Mouse (Mus musculus) hindlimb bud, embryonic 11.5 days (tissue): Measurements from ENCODE around the gene Gar1.

Experiments used
- DNase-seq: peaks from one replicate; pipeline ENCODE4 v3.0.0-alpha.2; 2012; ENCODE audit warnings: low read depth, low spot score; ENCODE audit errors: extremely low spot score

Gene Gar1

DNA sequence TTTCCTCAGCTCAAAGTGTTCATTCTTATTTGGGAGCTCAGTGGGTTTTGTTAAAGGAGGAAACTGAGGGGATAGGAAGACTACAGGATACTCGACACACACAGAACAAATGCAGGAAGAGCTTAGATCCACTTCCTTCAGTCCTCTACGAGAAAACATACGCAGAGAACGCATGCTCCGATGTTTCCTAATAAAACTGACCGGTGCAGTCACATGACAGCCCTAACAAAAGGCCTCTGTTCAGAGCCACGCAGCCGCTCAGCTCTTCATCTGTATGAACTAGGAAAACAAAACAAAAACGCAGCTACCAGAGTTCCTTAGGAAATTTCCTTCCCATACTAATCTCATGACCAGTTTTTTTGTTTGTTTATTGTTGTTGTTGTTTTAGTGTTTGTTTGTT, 10.3 kb downstream of the Gar1 start:
- no peak for DNase-seq

- DNase-seq: no peak
Observed at GRCm38 (mm10) chr3:129803765-129804164, 27.4 kb downstream of the Gar1 start, which contains the start of gene Lrit3. Gene Lrit3, minus strand, starts transcription at chr3:129804030.

DNA sequence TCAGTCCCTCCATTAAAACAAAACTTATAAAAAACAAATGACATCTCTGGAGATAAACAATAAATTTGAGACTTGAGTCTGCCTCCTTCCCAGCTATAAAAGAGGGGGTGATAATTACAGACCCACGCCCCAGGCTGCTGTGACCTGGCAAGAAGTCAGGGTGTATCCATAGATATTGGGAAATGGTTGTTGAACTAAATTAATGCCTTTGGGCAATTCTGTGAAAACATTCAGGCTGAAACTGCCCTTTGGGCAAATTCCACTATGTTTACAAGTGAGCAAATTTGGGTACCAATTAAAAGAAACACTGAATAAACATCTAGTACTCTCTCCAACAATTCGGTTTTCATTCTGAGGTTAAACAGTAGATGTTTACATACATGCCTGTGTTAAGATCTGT, 32.2 kb downstream of the Gar1 start:
- DNase-seq: no peak

GRCm38 (mm10) chr3:129798551-129798950, 32.6 kb downstream of the Gar1 start:
- DNase-seq: no peak

DNA sequence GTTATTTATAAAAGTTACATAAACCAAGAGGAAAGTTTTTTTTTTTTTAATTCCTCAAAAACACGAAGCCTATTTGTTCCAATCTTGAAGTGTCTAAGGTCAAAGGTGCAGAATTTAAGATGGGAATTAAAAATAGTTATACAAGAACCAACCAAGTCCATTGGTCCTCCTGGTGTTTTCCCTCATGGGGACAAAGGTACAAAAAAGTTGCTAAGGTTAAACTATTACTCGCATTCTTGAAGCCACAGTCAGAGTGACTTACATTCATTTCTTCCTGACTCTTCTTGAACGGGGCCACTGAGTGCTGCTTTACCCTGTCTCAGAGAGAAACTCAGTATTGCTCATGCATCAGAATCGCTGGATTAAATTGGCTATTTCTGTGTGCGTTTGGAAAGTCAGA, 33.9 kb downstream of the Gar1 start:
- DNase-seq: no peak

GRCm38 (mm10) chr3:129793801-129794200, 37.4 kb downstream of the Gar1 start:
- no peak for DNase-seq

DNA sequence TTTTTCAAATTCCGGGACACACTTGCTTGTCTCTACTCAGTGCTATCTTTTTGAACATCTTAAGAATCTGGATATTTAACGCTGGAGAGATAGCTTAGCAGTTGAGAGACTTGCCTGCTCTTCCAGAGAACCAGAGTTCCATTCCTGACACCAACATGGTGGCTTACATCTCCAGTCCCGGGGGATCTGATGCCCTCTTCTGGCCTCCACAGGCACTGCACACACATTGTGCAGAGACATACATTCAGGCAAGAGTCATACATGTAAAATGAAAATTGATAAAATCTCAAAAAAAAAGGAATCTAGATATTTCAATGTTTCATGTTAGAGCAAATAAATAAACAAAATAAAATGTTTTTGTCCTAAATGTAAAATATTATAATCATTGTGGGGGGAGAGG, 48.5 kb downstream of the Gar1 start:
- DNase-seq: no peak

- no peak for DNase-seq
Observed at GRCm38 (mm10) chr3:129781435-129781834, 49.8 kb downstream of the Gar1 start.
